Mouse (Mus musculus): ENCODE measurements at regions not wholly inside any gene's neighbourhood (a gene's known extent, or its start where the extent isn't known, plus 50 kb on each side); places are given as distances from the start of the nearest gene placed in this dataset.
A peak's percentile ranks its signal among the peaks of the same experiment; 100 is the strongest.

DNA sequence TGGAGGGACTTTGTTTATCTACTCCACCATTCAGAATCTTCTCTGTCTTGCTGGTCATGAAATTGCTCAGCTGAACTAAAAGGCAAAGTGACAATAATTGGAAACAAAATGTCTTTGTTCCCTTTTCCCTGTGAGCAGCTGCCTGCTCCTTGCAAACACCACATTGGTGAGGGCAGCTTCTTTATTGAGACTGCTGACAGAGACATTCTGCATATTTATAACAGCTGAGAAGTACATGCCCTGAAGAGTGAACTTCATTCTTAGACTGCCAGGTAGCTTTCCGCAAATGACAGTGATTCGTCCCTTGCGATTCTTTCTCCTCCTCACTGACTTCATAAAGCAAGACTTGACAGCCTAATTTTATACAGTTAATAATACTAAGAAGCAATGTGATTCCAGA, 237.0 kb downstream of the Cps1 start:
- peak; percentile 3 for DNase-seq

DNA sequence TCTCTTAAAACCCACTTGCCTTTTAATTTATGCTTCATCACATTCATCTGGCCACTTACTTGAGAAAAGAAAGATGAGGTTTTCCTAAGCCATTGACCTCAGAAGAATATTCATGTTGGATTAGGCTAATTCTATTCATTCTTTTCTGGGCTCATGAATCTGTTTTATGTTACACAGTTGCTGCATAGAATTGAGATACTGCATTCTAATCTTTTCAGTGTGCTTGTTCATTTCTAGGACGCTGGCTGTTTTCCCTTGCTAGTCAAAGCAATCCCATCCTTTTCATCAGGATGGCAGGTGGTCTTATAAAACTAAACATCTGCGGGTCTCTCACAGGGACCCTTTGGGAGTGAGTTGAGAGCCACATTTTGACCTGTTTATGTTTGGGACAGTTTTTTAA, 243.2 kb downstream of the Cps1 start:
- DNase-seq: no peak

DNA sequence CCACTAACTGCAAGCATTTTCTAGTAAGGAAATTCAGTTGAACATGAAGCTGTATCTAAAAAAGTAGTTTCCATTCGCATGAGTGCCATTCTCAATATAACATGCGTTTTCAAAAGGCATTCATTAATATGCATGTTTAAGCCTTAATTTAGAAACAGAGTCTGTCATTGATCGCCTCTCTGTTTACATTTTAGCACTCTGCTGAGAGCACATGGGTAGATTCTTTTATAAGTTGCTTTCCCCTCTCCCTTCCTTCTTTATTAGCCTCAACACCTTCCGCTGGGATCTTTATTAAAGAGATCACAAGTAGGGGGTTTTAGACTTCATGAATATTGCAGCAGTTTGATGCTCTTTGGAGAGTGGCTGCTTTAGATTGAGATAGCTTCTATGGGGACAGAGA, 243.7 kb downstream of the Cps1 start:
- DNase-seq: no peak

DNA sequence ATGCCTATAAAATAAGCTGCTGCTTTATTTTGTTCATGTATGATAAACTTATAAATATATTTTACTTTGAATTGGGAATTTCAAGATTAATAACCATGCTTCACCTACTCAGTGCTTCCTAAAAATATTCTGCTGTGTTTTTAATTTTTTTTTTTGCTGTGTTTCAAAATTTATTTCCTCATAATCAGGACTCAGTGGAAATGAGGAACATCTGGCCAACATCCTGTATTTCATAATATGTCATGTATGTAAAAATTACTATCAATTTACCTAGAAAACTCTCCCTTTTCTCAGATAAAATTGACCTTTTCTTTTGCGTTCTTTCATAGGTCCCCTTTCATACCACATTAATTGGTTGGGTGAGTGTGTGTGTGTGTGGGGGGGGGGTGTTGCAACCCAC, 259.5 kb downstream of the Cps1 start:
- no peak for DNase-seq

DNA sequence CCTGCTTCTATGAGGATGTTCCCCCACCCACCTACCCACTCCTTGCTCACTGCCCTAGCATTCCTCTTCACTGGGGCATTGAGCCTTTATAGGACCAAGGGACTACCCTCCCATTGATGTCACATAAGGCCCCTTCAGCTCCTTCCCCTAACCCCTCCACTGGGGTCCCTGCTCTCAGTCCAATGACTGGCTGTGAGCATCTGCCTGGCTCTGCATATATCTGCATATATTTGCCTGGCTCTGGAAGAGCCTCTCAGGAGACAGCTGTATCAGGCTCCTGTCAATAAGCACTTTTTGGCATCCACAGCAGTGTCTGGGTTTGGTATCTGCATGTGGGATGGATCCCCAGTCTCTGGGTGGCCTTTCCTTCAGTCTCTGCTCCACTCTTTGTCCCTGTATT, 262.6 kb downstream of the Cps1 start:
- no peak for DNase-seq

DNA sequence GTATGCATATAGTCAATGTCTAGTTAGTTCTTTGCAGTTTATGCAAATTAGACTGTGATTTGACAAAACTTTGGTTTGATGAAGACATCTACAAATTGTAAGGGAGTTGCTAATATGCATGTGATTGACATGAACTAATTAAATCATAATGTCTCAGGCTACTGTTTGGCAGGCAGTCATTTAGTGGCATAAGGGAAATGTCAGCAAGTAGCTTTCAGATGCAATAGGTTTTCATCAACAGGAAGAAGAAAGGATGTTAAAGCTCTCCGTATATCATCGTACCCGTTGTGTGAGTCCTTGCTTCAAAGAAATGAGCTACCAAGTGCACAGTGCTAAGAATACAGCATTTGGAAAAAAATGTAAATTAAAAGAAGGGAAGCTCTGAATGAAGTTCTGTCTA, 264.1 kb downstream of the Cps1 start:
- DNase-seq: no peak

DNA sequence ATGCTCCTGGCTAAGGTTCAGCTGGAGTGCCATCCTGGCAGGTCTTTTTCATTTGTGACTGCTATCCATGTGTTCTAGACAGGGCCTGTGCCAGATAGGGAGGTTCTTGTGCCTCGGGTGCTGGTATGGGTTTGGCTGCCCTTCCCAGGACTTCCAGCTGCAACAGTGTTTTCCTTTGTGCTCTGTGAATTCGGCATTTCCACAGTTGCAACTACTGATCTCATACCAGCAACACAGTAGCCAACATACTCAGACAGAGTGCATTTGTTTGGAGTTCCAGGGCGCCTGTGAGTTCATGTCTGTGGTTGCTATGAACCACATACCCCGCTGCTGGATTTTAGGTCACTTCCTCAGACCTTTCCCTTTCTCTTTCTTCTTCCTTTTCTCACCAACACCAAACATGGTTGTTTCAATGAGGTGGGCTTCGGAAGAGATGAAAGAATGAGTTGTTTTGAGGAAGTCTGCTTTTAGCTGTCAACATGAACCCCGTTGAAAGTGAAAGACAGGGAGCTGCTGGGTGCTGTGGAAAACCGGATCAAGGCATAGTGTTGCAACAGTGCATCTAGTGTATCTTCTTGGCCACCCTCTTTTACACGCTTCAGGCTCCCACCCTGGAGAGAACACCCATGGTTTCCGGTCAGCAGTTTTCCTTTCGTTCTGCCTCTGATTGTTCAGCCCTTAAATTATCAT, 275.1 kb downstream of the Cps1 start:
- DNase-seq: peak; percentile 1

DNA sequence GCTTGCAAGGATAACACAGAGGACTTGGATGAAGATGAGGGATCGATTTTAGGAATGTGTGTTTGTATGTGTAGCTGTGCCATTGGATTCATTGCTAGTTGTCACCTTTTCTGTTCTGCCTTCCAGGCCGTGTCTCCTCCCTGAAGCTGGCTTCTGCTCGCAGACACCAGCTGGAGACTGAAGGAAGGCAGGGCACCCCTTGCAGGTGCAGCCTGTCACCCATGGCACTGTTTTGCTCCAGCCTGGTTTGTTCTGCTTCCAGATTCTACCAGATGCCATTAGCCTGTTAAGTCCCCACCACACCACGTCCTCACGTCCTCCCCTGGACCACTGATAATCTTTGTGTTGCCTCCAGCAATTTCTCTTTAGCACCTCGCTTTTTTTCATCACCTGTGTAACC, 286.7 kb downstream of the Cps1 start:
- no peak for DNase-seq

DNA sequence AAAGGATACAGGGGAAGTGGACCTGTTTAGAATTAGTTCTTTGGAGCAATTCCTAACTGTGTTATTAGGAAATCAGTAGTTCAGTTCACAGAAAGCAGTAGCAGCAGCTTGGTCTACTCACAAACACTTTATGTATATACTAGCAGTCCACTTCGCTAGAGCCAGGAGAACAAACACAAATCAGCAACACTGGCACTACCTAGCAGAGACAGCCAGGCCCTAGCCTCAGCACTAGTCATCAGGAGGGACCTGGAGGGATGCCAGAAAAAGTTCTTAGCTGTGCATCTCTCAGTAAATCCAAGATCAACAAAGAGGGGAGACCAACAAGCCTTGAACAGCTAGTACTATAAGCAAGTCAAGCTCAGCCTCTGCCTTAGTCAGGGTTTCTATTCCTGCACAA, 294.4 kb downstream of the Cps1 start:
- DNase-seq: no peak

DNA sequence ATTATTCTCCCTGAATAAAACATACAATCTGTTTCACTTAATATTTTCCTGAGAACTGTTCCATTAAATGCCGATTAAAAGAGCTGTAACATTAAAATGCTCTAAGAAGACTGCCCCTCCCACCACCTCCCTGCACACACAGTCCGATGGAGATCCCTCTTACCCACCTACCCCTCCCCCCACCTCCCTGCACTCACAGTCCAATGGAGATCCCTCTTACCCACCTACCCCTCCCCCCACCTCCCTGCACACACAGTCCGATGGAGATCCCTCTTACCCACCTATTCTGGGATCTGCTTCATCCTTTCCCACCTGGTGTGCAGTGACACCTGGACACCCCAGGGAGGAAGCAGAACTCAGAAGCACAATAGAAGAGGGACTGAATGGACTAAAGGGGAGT, 305.6 kb downstream of the Cps1 start:
- DNase-seq: no peak

DNA sequence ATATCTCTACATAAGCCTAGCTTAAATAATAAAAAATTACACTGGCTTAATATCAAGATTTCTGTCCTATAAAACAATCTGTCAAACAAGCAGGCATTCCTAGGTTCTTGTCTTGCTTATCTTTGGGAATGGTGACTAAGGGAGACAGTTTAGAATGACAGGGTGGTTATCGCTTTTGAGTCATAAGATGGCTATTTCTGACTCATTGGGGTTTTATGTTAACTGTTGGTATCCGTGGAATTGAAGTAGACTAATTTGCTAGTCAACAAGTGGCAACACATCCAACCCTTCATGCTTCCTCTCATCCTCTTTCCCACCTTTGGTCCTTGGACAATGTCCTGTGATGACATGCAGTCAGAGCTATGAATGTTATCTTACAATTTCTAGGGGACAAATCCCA, 328.0 kb downstream of the Cps1 start:
- no peak for DNase-seq

DNA sequence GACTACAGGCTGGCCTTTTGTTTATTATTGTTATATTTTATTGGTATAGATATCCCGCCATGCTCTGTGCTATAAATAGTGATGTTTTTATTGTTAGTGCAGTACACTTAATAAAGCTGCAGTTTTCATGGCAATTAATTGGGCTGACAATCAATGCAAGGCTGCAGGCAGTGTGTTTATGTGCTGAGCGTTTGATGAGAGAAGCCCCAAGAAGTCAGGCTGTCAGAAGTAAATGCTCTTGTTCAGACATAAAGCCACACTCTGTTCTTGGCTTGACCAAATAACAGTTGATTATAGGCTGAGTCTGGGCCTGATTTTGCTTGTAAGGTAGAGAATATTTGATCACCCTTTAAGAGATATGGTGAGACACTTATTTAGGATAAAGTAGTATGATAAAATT, 341.4 kb downstream of the Cps1 start:
- DNase-seq: no peak

DNA sequence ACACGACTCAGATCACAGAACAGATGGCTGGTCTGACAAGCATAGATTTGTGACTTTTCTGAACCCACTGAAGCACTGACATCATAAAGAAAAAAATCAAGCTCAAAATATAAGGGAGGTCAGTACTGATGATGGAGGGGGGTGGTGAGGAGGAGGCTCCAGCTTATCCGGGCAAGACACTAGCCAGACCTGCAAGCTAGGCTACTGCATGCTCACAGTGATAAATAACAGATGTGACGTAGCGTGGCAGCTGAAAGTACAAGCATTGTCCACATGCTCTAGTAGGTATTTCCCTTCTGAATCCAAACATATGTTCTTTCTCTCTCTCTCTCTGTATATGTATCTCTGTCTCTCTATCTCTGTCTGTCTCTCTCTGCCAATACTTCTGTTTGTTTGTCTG, 342.7 kb downstream of the Cps1 start:
- DNase-seq: no peak

DNA sequence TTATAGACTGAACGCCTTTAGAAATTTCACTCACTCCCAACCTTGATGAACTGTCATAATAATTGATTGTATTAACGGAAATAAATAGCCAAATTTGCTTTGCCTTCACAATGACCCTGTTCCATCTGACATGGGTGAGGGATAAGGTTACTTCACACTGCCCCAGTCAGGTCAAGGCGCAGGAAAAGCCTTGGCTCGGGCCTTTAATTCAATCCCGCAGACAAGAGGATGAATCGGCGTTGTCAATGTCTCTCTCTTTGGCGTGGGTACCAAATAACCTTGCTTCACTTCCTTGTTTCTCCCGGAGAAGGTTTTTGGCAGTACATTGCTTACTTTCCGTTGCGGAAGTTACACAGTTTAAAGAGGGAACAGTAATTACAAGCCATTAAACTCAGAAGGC, 354.2 kb downstream of the Cps1 start:
- DNase-seq: peak; percentile 6

DNA sequence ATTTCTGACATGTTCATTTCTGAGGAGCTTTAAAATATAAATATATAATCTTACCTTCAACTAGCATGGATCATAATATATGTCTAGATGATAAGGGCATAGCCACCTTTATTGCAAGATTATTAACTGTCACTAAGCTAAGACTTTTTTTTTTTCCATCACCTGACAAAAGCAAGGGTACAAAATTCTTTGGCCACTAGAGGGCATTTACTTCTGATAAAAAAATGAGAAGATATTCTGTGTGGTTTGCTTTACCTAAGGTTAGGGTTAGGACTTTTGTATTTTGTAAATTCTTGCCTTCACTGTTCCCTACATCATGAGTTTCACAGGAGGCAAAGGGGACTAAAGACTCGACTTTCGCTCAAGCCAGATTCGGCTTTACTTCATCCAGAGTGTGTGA, 355.1 kb downstream of the Cps1 start:
- DNase-seq: peak; percentile 27

DNA sequence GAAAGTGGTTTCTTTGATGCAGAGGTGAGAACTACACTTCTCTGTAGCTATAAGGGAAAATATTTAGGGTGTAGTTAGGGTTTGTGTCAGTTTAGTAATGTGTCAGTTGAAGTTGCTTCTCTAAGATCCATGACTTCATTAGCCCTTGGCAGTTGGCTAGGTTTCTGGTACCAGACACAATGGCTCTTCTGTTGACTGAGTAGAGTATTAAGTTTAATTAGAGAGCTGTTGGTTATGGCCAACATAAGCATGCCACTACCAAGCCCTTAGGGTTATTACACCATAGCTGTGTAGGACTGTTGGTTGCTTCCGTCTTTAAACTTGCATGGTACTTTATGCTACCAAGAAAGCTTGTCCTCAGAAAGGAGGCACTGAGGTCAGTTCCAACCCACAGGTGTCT, 359.1 kb downstream of the Cps1 start:
- DNase-seq: no peak

DNA sequence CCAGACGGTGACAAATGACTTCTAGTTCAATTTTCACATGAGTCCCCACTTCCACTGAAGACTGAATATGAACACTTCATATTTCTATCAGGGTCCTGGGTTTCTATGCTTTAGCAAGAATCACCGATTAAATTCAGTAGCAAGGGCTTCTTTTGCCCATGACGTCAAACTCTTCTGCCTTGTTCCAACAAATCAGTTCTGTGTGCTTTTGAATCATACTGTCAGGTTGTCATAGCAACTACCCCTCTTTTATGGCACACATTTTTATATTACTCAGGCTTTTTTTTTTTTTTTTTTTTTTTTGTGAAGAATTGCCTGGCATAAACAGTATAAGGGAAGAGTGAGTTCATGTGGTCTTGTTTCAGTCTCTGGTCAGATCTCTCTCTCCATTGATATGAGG, 381.3 kb downstream of the Cps1 start:
- DNase-seq: no peak

DNA sequence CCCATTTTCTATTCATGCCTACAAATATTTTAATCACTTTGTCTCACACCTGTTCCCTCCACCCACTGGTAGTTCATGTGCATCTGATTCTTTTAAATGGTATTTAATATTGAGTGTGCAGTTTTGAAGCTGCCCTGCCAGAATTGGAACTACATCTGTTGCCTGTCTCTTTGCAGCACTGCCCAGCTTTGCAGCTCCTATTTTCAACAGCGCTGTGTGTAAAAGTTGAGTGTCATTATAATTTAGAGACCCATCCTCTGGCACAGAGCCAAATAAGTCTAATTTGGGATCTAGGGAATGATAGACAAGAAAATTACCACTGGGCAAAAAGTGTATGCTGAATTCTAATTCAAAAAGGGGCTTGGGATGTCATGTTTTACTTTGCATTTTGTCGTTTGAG, 382.9 kb downstream of the Cps1 start:
- no peak for DNase-seq

DNA sequence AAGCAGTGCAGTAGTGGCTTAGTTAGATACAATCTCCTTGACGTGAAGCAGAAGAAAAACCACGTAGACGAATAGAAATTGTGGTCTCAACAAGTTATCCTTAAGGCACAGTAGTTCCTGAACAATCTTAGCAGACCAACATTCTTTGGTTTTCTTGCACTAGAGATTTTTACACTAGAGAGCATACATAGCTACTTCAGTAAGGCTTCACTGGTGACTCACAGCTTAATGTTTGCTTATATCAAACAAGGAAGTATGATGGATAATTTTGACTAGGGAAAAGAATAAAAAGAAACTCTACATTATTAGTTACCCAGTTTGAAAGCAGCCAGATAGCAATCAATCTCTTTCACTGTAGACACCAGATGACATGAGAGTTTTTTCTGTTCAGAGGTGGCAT, 395.5 kb downstream of the Cps1 start:
- no peak for DNase-seq

DNA sequence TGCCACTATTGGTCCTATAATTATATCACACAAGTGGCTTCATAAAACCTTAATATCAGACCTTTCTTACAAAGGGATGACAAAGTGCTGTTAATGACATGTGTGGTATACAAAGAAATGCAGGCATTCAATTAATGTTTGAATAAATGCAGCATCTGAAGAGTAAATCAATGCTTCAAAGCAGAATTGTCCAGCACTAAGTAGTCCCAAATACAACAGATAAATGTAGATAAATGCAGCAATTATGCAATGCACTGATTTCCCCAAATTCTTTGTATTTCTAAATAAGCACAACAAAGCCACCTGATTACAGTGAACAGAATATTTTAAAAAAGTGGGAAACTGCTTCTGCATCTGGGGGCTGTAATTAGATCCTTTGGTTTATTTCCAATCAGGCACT, 435.9 kb downstream of the Cps1 start:
- no peak for DNase-seq

DNA sequence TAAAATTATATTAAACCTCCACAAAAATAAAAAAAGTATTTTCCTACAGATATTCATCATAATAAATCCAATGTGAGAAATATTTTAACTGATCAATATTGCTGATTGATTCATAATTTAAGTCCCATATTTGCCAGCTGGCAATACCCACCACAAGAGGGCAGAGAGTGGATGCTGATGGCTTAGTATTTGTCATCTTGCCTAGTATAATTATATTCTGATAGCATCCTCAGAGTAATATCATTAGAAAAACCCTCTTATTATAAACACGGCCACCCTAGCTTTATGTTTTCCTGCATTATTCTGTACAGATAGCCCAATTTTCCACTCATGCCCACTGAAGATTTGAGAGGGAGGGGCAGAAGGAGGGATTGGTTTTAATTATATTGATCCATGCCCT, 436.4 kb downstream of the Cps1 start:
- no peak for DNase-seq

DNA sequence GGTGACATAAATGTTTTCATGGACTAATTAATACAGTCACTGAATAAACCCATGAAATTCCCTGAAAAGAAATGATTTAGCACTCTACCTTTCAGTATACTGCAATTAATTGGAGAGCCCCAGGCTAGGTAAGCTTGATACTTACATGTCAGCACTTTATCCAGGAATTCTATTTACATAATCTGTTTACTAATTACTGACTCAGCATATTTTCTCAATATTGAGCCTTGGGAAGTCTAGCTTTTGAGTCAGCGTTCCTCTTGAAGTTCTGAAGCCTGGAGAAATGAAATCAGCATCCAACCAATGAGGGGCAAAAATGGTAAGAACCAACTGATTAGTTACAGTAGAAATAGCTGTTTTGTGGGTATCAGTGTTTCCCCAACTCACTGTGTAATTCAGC, 448.8 kb downstream of the Cps1 start:
- DNase-seq: no peak

DNA sequence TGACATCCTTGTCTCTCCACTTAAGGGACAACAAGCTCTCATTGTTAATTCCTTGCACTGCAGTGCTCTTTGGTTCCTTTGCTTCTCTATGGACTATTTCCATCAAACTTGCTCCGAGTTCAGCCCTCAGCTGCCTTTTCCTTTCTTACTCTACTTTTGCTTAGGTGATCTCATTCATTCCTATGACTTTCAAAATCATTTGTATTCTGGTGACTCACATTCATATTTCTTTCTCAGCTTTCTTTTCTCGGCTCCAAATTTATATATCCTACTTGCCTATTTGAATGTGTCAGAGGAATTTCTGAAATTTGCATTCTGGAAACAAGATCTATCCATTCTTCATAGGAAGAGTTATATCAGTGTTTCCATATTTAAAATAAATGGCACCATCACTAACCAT, 456.9 kb downstream of the Cps1 start:
- DNase-seq: no peak
